Mouse (Mus musculus): ENCODE data around the gene Cmtm6.

GRCm38 (mm10) chr9:114794491-114794890, 63.6 kb downstream of the Cmtm6 start:
- TF ChIP-seq CTCF (IDR thresholded peaks at IDR 0.05; ENCODE audit: extremely low read depth, insufficient read depth, insufficient read length, insufficient replicate concordance) (no peak), POLR2A (IDR thresholded peaks at IDR 0.05; ENCODE audit: low read depth, low read length) (no peak)
